In genomic region chr5:103741443-103741842, GRCm38 (mm10) we compare ENCODE assay signal across 18 mouse cellular contexts. TPM values are rescaled to one million over a fixed set of nuclear protein-coding genes. Genes with fewer than 3 reads are reported as not detected.
DNase-seq lines count a peak whose midpoint lies in the region; ATAC-seq and TF ChIP-seq lines count a peak whose summit lies in the region.
"Had no signal": no experiment of that assay in that cellular context is flagged by ENCODE, and none has a peak within 500 bp of the region (broad histone marks: within the 10 kb centered on the region; RNA-seq: fewer than 3 reads in every experiment).

No protein-coding gene starts in this region.

- DNase-seq in layer of hippocampus, adult 2 months (ENCODE audit: low spot score in 2 of 2): no peak
- DNase-seq in layer of hippocampus, adult 8-10 months (ENCODE audit: low spot score in 2 of 2): no peak
- DNase-seq in 416B (ENCODE audit: low read depth): peak; percentile 51
- peak; percentile 54 for DNase-seq in CD4-positive, CD25-positive, alpha-beta regulatory T cell, adult 2 months (ENCODE audit: low read depth, low spot score)
- no peak for DNase-seq in cerebellum, adult 8-10 months
- no peak for DNase-seq in urinary bladder, adult 18-20 months (ENCODE audit: low spot score in 2 of 2)
- no peak for DNase-seq in embryo, embryonic 10 days (ENCODE audit: low spot score)
- DNase-seq: cerebellum, adult 11-12 months; embryo, embryonic 11 days; kidney, adult 18-20 months; lung, postnatal 4 days; right cerebral cortex, adult 18-20 months had no signal

- H3K9me3 ChIP-seq in liver, embryonic 12.5 days (replicated peaks): no peaks in the 10 kb centered on the region
- H3K9me3 ChIP-seq: hindbrain, embryonic 13.5 days; limb, embryonic 13.5 days; midbrain, embryonic 12.5 days had no signal

- H3K27me3 ChIP-seq in liver, embryonic 12.5 days (replicated peaks): no peaks in the 10 kb centered on the region
- H3K27me3 ChIP-seq: forebrain, embryonic 13.5 days; hindbrain, embryonic 13.5 days; limb, embryonic 13.5 days had no signal

- no peak for ATAC-seq in liver, embryonic 12.5 days
- ATAC-seq: forebrain, embryonic 13.5 days had no signal

- peak overlapping the region; percentile 63 for H3K9ac ChIP-seq in liver, embryonic 12.5 days
- H3K9ac ChIP-seq: forebrain, embryonic 13.5 days; hindbrain, embryonic 13.5 days; limb, embryonic 13.5 days; midbrain, embryonic 12.5 days had no signal

- peaks cover 98% of the 10 kb centered on the region for H3K4me1 ChIP-seq in liver, embryonic 12.5 days
- H3K4me1 ChIP-seq: forebrain, embryonic 13.5 days; hindbrain, embryonic 13.5 days; limb, embryonic 13.5 days; midbrain, embryonic 12.5 days had no signal

- no peaks in the 10 kb centered on the region for H3K36me3 ChIP-seq in liver, embryonic 12.5 days
- H3K36me3 ChIP-seq: hindbrain, embryonic 13.5 days; limb, embryonic 13.5 days; midbrain, embryonic 12.5 days had no signal

- H3K4me3 ChIP-seq in layer of hippocampus, adult 2 months: no peak overlapping the region
- no peak overlapping the region for H3K4me3 ChIP-seq in liver, embryonic 12.5 days
- H3K4me3 ChIP-seq: forebrain, embryonic 13.5 days; hindbrain, embryonic 13.5 days; limb, embryonic 13.5 days; midbrain, embryonic 12.5 days; myocyte had no signal

- TF ChIP-seq CTCF in layer of hippocampus, adult 2 months (conservative IDR thresholded peaks at IDR 0.05): peak; percentile 62

- H3K4me2 ChIP-seq in liver, embryonic 12.5 days: peak overlapping the region; percentile 61
- H3K4me2 ChIP-seq: forebrain, embryonic 13.5 days; hindbrain, embryonic 13.5 days; limb, embryonic 13.5 days; midbrain, embryonic 12.5 days had no signal

- H3K27ac ChIP-seq in layer of hippocampus, adult 2 months: no peak overlapping the region
- H3K27ac ChIP-seq in liver, embryonic 12.5 days: peak overlapping the region; percentile 97
- H3K27ac ChIP-seq: forebrain, embryonic 13.5 days; hindbrain, embryonic 13.5 days; limb, embryonic 13.5 days; midbrain, embryonic 12.5 days had no signal

- 19% methylated on average over 1 of the region's 1 CpGs for WGBS in liver, embryonic 12.5 days (ENCODE audit: insufficient replicate concordance)

RNA-seq across cellular contexts. Expression of gene Aff1, which starts 49.3 kb away (rescaled TPM):
- total RNA-seq in layer of hippocampus, adult 2 months (2021): 10 to 100 TPM; 18.0 to 21.3 TPM
- total RNA-seq in layer of hippocampus, adult 8-10 months (2022): 10 to 100 TPM; 19.5 to 24.0 (median 21.1) TPM
- polyA plus RNA-seq in liver, embryonic 12.5 days (2016; fragmentation: Nextera tagmentation; extraction: Ambion mirVana): 17.0 and 19.5 TPM in 2 replicates

Comparison
In these comparisons a context has a peak if more than half of its experiments do, and no peak if none do; other contexts are left out.
1. DNase-seq: peak in 416B (single experiment) and CD4-positive, CD25-positive, alpha-beta regulatory T cell, adult 2 months (single experiment); none in layer of hippocampus, adult 2 months (0 of 2), layer of hippocampus, adult 8-10 months (0 of 2), cerebellum, adult 8-10 months (single experiment), urinary bladder, adult 18-20 months (0 of 2) and embryo, embryonic 10 days (single experiment).